In genomic region chr14:55461757-55462156, GRCm38 (mm10) we compare ENCODE assay signal across 14 mouse cellular contexts. TPM values are rescaled to one million over a fixed set of nuclear protein-coding genes. Genes with fewer than 3 reads are reported as not detected.
"Had no signal": no experiment of that assay in that cellular context is flagged by ENCODE, and none has a peak within 500 bp of the region (broad histone marks: within the 10 kb centered on the region; RNA-seq: fewer than 3 reads in every experiment).

No protein-coding gene starts in this region.

- H3K27ac ChIP-seq: hindbrain, embryonic 14.5 days; limb, embryonic 13.5 days; midbrain, embryonic 10.5 days; neural tube, embryonic 13.5 days had no signal

- DNase-seq: left cerebral cortex, postnatal 4 days; lung, embryonic 14.5 days; lung, postnatal 10 days; lung, postnatal 4 days; right cerebral cortex, postnatal 14 days; thymus, adult 2 months; thymus, postnatal 25 days had no signal

- H3K4me1 ChIP-seq: limb, embryonic 13.5 days; midbrain, embryonic 10.5 days; neural tube, embryonic 13.5 days had no signal

- H3K4me2 ChIP-seq: hindbrain, embryonic 14.5 days; limb, embryonic 13.5 days; liver, embryonic 11.5 days; lung, embryonic 14.5 days; neural tube, embryonic 13.5 days had no signal

- H3K9ac ChIP-seq: hindbrain, embryonic 14.5 days; limb, embryonic 13.5 days; lung, embryonic 14.5 days; neural tube, embryonic 13.5 days had no signal

- H3K36me3 ChIP-seq: limb, embryonic 13.5 days; midbrain, embryonic 10.5 days; neural tube, embryonic 13.5 days had no signal

- H3K9me3 ChIP-seq: limb, embryonic 13.5 days; midbrain, embryonic 10.5 days; neural tube, embryonic 13.5 days had no signal

- H3K27me3 ChIP-seq: neural tube, embryonic 13.5 days had no signal

- H3K4me3 ChIP-seq: limb, embryonic 13.5 days; midbrain, embryonic 10.5 days; neural tube, embryonic 13.5 days had no signal

RNA-seq across cellular contexts. Expression of gene Cpne6, which starts 48.5 kb away (rescaled TPM):
- total RNA-seq: megakaryocyte, adult 5-6 weeks had no signal
- polyA plus RNA-seq: liver, embryonic 16.5 days had no signal
